Mouse (Mus musculus) megakaryocyte, embryonic 14.5 days (primary cell): ENCODE data around the gene Tmem273.

Source experiments
- FLI1 ChIP-seq: IDR thresholded peaks from 2 replicates; pipeline ENCODE4 v1.6.1; 2012; ENCODE audit warnings: low read length, inconsistent platforms, mixed read lengths
- GATA1 ChIP-seq: IDR thresholded peaks from 3 replicates; pipeline ENCODE4 v1.6.1; 2012; ENCODE audit warnings: mixed read lengths, low read length, inconsistent platforms, borderline replicate concordance

DNA sequence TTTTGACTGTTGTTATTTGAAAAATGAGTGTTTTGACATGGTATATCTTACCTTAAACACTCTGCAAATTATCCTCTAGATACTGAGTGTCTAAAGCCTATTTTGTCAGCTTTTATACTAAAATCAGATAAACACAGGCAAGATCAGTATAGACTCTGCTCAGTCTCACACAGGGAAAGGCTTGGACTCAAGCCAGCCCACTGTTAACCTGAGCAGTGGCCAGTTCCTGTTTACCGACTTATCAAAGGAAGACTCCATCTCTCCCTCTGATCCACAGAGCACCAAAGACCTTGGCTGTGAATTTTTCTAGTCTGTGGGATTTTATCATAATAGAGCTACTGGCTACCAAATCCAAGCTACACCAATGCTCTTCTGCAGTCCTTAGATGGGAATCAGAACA is 31.5 kb upstream of the Tmem273 start:
- TF ChIP-seq GATA1 (no peak), FLI1 (no peak)
